Mouse (Mus musculus) small intestine, adult 2 months (tissue): Measurements from ENCODE around the gene Bckdk. TPM values are rescaled to one million over a fixed set of nuclear protein-coding genes. Genes with fewer than 3 reads are reported as not detected.
A peak's percentile ranks its signal among the peaks of the same experiment; 100 is the strongest.

Experiments
- H3K27ac ChIP-seq: fragments of 200-500 bp; 2 replicates; pipeline ENCODE4 v1.5.1; 2012; ENCODE audit warnings: low read depth, low read length, control low read depth, inconsistent platforms; ENCODE audit not compliant: insufficient read depth
- H3K27me3 ChIP-seq: fragments of 200-500 bp; 2 replicates; pipeline ENCODE4 v1.6.1; 2012; ENCODE audit warnings: mild to moderate bottlenecking, moderate library complexity, low read length, inconsistent platforms; ENCODE audit not compliant: control insufficient read depth, insufficient read depth
- H3K36me3 ChIP-seq: fragments of 200-500 bp; 2 replicates; pipeline ENCODE4 v1.6.1; 2012; ENCODE audit warnings: mild to moderate bottlenecking, low read length, control low read depth, inconsistent platforms; ENCODE audit not compliant: control insufficient read depth, insufficient read depth
- H3K4me1 ChIP-seq: fragments of 200-500 bp; 2 replicates; pipeline ENCODE4 v1.6.1; 2012; ENCODE audit warnings: low read length, inconsistent platforms, mixed read lengths; ENCODE audit not compliant: control insufficient read depth, insufficient read depth, insufficient read length
- H3K4me3 ChIP-seq: fragments of 200-500 bp; 2 replicates; pipeline ENCODE4 v1.5.1; 2012; ENCODE audit warnings: low read depth, mild to moderate bottlenecking, control low read depth, inconsistent platforms, low read length, moderate library complexity
- CTCF ChIP-seq: fragments of 200-500 bp; IDR thresholded peaks from 2 replicates; pipeline ENCODE4 v1.5.1; 2012; ENCODE audit warnings: low read depth, mild to moderate bottlenecking, control low read depth, inconsistent platforms, low read length, moderate library complexity, mixed read lengths; ENCODE audit not compliant: insufficient replicate concordance, insufficient read length; ENCODE audit errors: extremely low read depth
- POLR2A ChIP-seq: fragments of 200-500 bp; IDR thresholded peaks from 2 replicates; pipeline ENCODE4 v1.6.1; 2012; ENCODE audit warnings: low read depth, mild to moderate bottlenecking, control low read depth, inconsistent platforms, low read length, moderate library complexity
- WGBS: fragments of 180-500 bp; shearing (Covaris S2); methylation state at CpG from one replicate; pipeline ENCODE4 v1.1.7; 2018; 5-methylcytosine and 5-hydroxymethylcytosine counted together
- polyA plus RNA-seq: library from polyadenylated mRNA; depleted of rRNA; stranded (reverse); fragments of >200 nt; gene quantifications from 2 replicates; pipeline ENCODE4 v1.2.3, GENCODE M21; 2012

Bckdk gene
- polyA plus RNA-seq, 1 experiment = 68.3 TPM

GRCm38 (mm10) chr7:127885951-127886350, 17.9 kb upstream of the Bckdk start:
- 34% methylated on average over 6 of the region's 6 CpGs for WGBS
- H3K4me3 ChIP-seq = no peak overlapping the region
- H3K4me1 ChIP-seq = peaks cover 4% of the 10 kb centered on the region
- H3K27ac ChIP-seq = no peak overlapping the region
- TF ChIP-seq POLR2A (no peak), CTCF (no peak)
- no peaks in the 10 kb centered on the region for H3K27me3 ChIP-seq
- H3K36me3 ChIP-seq = peaks cover 79% of the 10 kb centered on the region

- Histone ChIP-seq H3K36me3 (peaks cover 73% of the 10 kb centered on the region), H3K27me3 (no peaks in the 10 kb centered on the region), H3K27ac (no peak overlapping the region), H3K4me1 (peaks cover 4% of the 10 kb centered on the region), H3K4me3 (no peak overlapping the region)
- TF ChIP-seq CTCF = no peak
- TF ChIP-seq POLR2A = no peak
- WGBS = 90% methylated on average over 6 of the region's 6 CpGs
Observed at GRCm38 (mm10) chr7:127886551-127886950, 17.3 kb upstream of the Bckdk start.

GRCm38 (mm10) chr7:127887191-127887590, 16.7 kb upstream of the Bckdk start:
- H3K27ac ChIP-seq = no peak overlapping the region
- no peak overlapping the region for H3K4me3 ChIP-seq
- TF ChIP-seq CTCF (no peak), POLR2A (no peak)
- peaks cover 66% of the 10 kb centered on the region for H3K36me3 ChIP-seq
- 85% methylated on average over 8 of the region's 8 CpGs for WGBS
- H3K27me3 ChIP-seq = no peaks in the 10 kb centered on the region
- H3K4me1 ChIP-seq = peaks cover 4% of the 10 kb centered on the region

- Histone ChIP-seq H3K36me3 (peaks cover 60% of the 10 kb centered on the region), H3K27me3 (no peaks in the 10 kb centered on the region), H3K4me1 (peaks cover 4% of the 10 kb centered on the region), H3K27ac (no peak overlapping the region), H3K4me3 (no peak overlapping the region)
- WGBS = 86% methylated on average over 3 of the region's 3 CpGs
- TF ChIP-seq POLR2A = no peak
Observed at GRCm38 (mm10) chr7:127887781-127888180, 16.1 kb upstream of the Bckdk start.

GRCm38 (mm10) chr7:127888821-127889220, 15.1 kb upstream of the Bckdk start:
- 67% methylated on average over 3 of the region's 3 CpGs for WGBS
- no peaks in the 10 kb centered on the region for H3K27me3 ChIP-seq

GRCm38 (mm10) chr7:127890798-127891197, 13.1 kb upstream of the Bckdk start, which contains the start of gene Prss53:
Gene Prss53, minus strand, starts transcription at chr7:127890970.
- WGBS = 8% methylated on average over 4 of the region's 4 CpGs
- Histone ChIP-seq H3K4me3 (no peak within 1 kb of the TSS), H3K4me1 (peaks cover 4% of the 10 kb centered on the region), H3K36me3 (peaks cover 38% of the 10 kb centered on the region), H3K27me3 (no peaks in the 10 kb centered on the region), H3K27ac (no peak within 1 kb of the TSS)
- TF ChIP-seq CTCF (no peak), POLR2A (no peak)

More at GRCm38 (mm10) chr7:127888821-127889220, 15.1 kb upstream of the Bckdk start:
- H3K27ac ChIP-seq = no peak overlapping the region
- no peak overlapping the region for H3K4me3 ChIP-seq
- peaks cover 54% of the 10 kb centered on the region for H3K36me3 ChIP-seq
- TF ChIP-seq POLR2A (no peak), CTCF (no peak)
- H3K4me1 ChIP-seq = peaks cover 2% of the 10 kb centered on the region; the same call in 1 of the 2 replicates

GRCm38 (mm10) chr7:127894480-127894879, 9.4 kb upstream of the Bckdk start:
- 25% methylated on average over 5 of the region's 5 CpGs for WGBS
- no peak for TF ChIP-seq POLR2A
- no peak for TF ChIP-seq CTCF
- peaks cover 6% of the 10 kb centered on the region; the same call in 1 of the 2 replicates for H3K36me3 ChIP-seq
- H3K27ac ChIP-seq = peak overlapping the region; percentile 31; the same call in 1 of the 2 replicates
- peaks cover 8% of the 10 kb centered on the region for H3K4me1 ChIP-seq
- no peaks in the 10 kb centered on the region for H3K27me3 ChIP-seq
- H3K4me3 ChIP-seq = peak overlapping the region; percentile 65
